Mouse (Mus musculus) lung, embryonic 14.5 days (tissue): ENCODE data around the gene Tjp2. TPM values are rescaled to one million over a fixed set of nuclear protein-coding genes. Genes with fewer than 3 reads are reported as not detected.

Source experiments
- ATAC-seq: fragments of 200-750 bp; cut with Nextera tagmentation; 2 replicates; pipeline ENCODE4 v1.8.0; 2017; ENCODE audit warnings: mild to moderate bottlenecking, moderate TSS enrichment, moderate library complexity; ENCODE audit not compliant: insufficient read depth
- DNase-seq: peaks from one replicate; pipeline ENCODE4 v3.0.0-alpha.2; 2015
- H3K27ac ChIP-seq: fragments of 300-500 bp; sonication (generic); 2 replicates; pipeline ENCODE4 v1.5.1; 2014; ENCODE audit warnings: low read depth, mild to moderate bottlenecking, moderate library complexity
- H3K27me3 ChIP-seq: fragments of 300-500 bp; sonication (generic); 2 replicates; pipeline ENCODE4 v1.6.1; 2014; ENCODE audit warnings: low read length, control low read depth; ENCODE audit not compliant: insufficient read depth
- H3K36me3 ChIP-seq: fragments of 300-500 bp; sonication (generic); 2 replicates; pipeline ENCODE4 v1.6.1; 2014; ENCODE audit warnings: control low read depth; ENCODE audit not compliant: insufficient read depth
- H3K4me1 ChIP-seq: fragments of 300-500 bp; sonication (generic); 2 replicates; pipeline ENCODE4 v1.6.1; 2014; ENCODE audit warnings: antibody characterized with exemption, control low read depth; ENCODE audit not compliant: insufficient read depth
- H3K4me2 ChIP-seq: fragments of 300-500 bp; sonication (generic); 2 replicates; pipeline ENCODE4 v1.6.1; 2014; ENCODE audit warnings: mild to moderate bottlenecking
- H3K4me3 ChIP-seq: fragments of 300-500 bp; sonication (generic); 2 replicates; pipeline ENCODE4 v1.5.1; 2014; ENCODE audit warnings: low read depth, low read length
- H3K9ac ChIP-seq: fragments of 300-500 bp; sonication (generic); 2 replicates; pipeline ENCODE4 v1.6.1; 2014
- H3K9me3 ChIP-seq: fragments of 300-500 bp; sonication (generic); 2 replicates; pipeline ENCODE4 v1.6.1; 2016; ENCODE audit warnings: low read depth, low read length, control low read depth
- CTCF ChIP-seq: IDR thresholded peaks from 2 replicates; pipeline ENCODE4 v1.5.1; 2016; ENCODE audit warnings: antibody characterized with exemption, low read depth
- whole genome bisulfite sequencing: fragments of 180-500 bp; shearing (Covaris S2); extraction: QIAGEN DNeasy Blood & Tissue Kit; methylation state at CpG from one replicate; pipeline ENCODE4 v1.1.7; 2014; 5-methylcytosine and 5-hydroxymethylcytosine counted together
- polyA plus RNA-seq: library from polyadenylated mRNA; unstranded; fragments of >200 nt; fragmentation: Nextera tagmentation; extraction: Ambion mirVana; gene quantifications from 2 replicates; pipeline ENCODE4 v1.2.1, GENCODE M21; 2014

The Tjp2 gene
- polyA plus RNA-seq, 1 experiment from 2014 or later = 40.0 TPM

GRCm38 (mm10) chr19:24156067-24156455, 68.8 kb downstream of the Tjp2 start:
- peaks cover 23% of the 10 kb centered on the region for H3K4me1 ChIP-seq
- H3K4me2 ChIP-seq = no peak overlapping the region
- no peaks in the 10 kb centered on the region for H3K27me3 ChIP-seq
- no peak for ATAC-seq
- TF ChIP-seq CTCF = no peak
- no peak overlapping the region for H3K27ac ChIP-seq
- H3K36me3 ChIP-seq = no peaks in the 10 kb centered on the region
- DNase-seq = no peak
- 44% methylated on average over 6 of the region's 6 CpGs for WGBS
- H3K9ac ChIP-seq = no peak overlapping the region
- H3K9me3 ChIP-seq = no peaks in the 10 kb centered on the region
- no peak overlapping the region for H3K4me3 ChIP-seq

GRCm38 (mm10) chr19:24155395-24156066, 69.3 kb downstream of the Tjp2 start:
- Histone ChIP-seq H3K4me3 (no peak overlapping the region), H3K36me3 (no peaks in the 10 kb centered on the region), H3K27me3 (no peaks in the 10 kb centered on the region), H3K9me3 (no peaks in the 10 kb centered on the region), H3K4me1 (peaks cover 19% of the 10 kb centered on the region), H3K27ac (no peak overlapping the region), H3K4me2 (no peak overlapping the region), H3K9ac (no peak overlapping the region)
- no peak for TF ChIP-seq CTCF
- 41% methylated on average over 8 of the region's 8 CpGs for WGBS
- DNase-seq (no peak), ATAC-seq (no peak)

GRCm38 (mm10) chr19:24153266-24154023, 71.4 kb downstream of the Tjp2 start:
- Histone ChIP-seq H3K27me3 (no peaks in the 10 kb centered on the region), H3K9me3 (no peaks in the 10 kb centered on the region), H3K36me3 (no peaks in the 10 kb centered on the region), H3K9ac (no peak overlapping the region), H3K4me1 (peaks cover 9% of the 10 kb centered on the region; the same call in 1 of the 2 replicates), H3K4me3 (no peak overlapping the region), H3K27ac (no peak overlapping the region), H3K4me2 (no peak overlapping the region)
- 54% methylated on average over 9 of the region's 9 CpGs for WGBS
- TF ChIP-seq CTCF = peak; percentile 77
- peak; percentile 90 for DNase-seq
- no peak for ATAC-seq

- Histone ChIP-seq H3K4me1 (no peaks in the 10 kb centered on the region), H3K4me2 (no peak overlapping the region), H3K9ac (no peak overlapping the region), H3K36me3 (no peaks in the 10 kb centered on the region), H3K4me3 (no peak overlapping the region), H3K9me3 (no peaks in the 10 kb centered on the region), H3K27ac (no peak overlapping the region), H3K27me3 (no peaks in the 10 kb centered on the region)
- no peak for TF ChIP-seq CTCF
- 84% methylated on average over 7 of the region's 7 CpGs for WGBS
- ATAC-seq = no peak
- DNase-seq = no peak
Observed at GRCm38 (mm10) chr19:24144009-24144408, 80.8 kb downstream of the Tjp2 start.

GRCm38 (mm10) chr19:24142621-24143061, 82.2 kb downstream of the Tjp2 start:
- Histone ChIP-seq H3K4me1 (no peaks in the 10 kb centered on the region), H3K36me3 (no peaks in the 10 kb centered on the region), H3K9me3 (no peaks in the 10 kb centered on the region), H3K27ac (no peak overlapping the region), H3K27me3 (no peaks in the 10 kb centered on the region), H3K4me3 (no peak overlapping the region), H3K4me2 (no peak overlapping the region), H3K9ac (no peak overlapping the region)
- TF ChIP-seq CTCF = no peak
- DNase-seq (no peak), ATAC-seq (no peak)
- 81% methylated on average over 12 of the region's 12 CpGs for WGBS

GRCm38 (mm10) chr19:24140298-24140697, 84.5 kb downstream of the Tjp2 start:
- Histone ChIP-seq H3K27ac (no peak overlapping the region), H3K4me2 (no peak overlapping the region), H3K9ac (no peak overlapping the region), H3K36me3 (0 out of 2 replicates have a peak, but pooled peaks cover 7% of the 10 kb centered on the region), H3K27me3 (no peaks in the 10 kb centered on the region), H3K4me1 (no peaks in the 10 kb centered on the region), H3K9me3 (no peaks in the 10 kb centered on the region), H3K4me3 (no peak overlapping the region)
- no peak for ATAC-seq
- no peak for DNase-seq
- TF ChIP-seq CTCF = no peak
- WGBS = 63% methylated on average over 3 of the region's 3 CpGs

- Histone ChIP-seq H3K4me3 (no peak overlapping the region), H3K27me3 (no peaks in the 10 kb centered on the region), H3K4me2 (no peak overlapping the region), H3K9ac (no peak overlapping the region), H3K27ac (no peak overlapping the region), H3K4me1 (no peaks in the 10 kb centered on the region), H3K9me3 (no peaks in the 10 kb centered on the region), H3K36me3 (0 out of 2 replicates have a peak, but pooled peaks cover 7% of the 10 kb centered on the region)
- ATAC-seq = no peak
- DNase-seq = no peak
- 79% methylated on average over 4 of the region's 4 CpGs for WGBS
- no peak for TF ChIP-seq CTCF
Observed at GRCm38 (mm10) chr19:24137392-24137791, 87.4 kb downstream of the Tjp2 start.
